Mouse (Mus musculus) adrenal gland, postnatal 10 days (tissue): Measurements from ENCODE around the gene Trim28. TPM values are rescaled to one million over a fixed set of nuclear protein-coding genes. Genes with fewer than 3 reads are reported as not detected.

Experiments
- DNase-seq: peaks from one replicate; pipeline ENCODE4 v3.0.0; 2021; ENCODE audit warnings: mixed read lengths
- long read RNA-seq, 2 experiments: library from polyadenylated mRNA; stranded (forward); transcript quantifications; one replicate each; pipeline ENCODE4 v2.0.0; 2021
- total RNA-seq, 2 experiments: library from RNA; stranded (reverse); gene quantifications; 2 replicates each; pipeline ENCODE4 v1.2.3; 2021

Trim28 gene
- total RNA-seq, result 100 to 1,000 TPM; 218 to 247 TPM
- long read RNA-seq, experiment 1, transcript Trim28-201 (17 exons, 3,245 nt), result major isoform, 185 of 232 reads
- long read RNA-seq, experiment 1, partial matches to known transcripts, result 33 of 232 reads
- long read RNA-seq, experiment 1, other reads (novel, unspliced or antisense), result 14 of 232 reads
- long read RNA-seq, experiment 2, transcript Trim28-201 (17 exons, 3,245 nt), result major isoform, 114 of 135 reads
- long read RNA-seq, experiment 2, partial matches to known transcripts, result 13 of 135 reads
- long read RNA-seq, experiment 2, other reads (novel, unspliced or antisense), result 6 of 135 reads

DNA sequence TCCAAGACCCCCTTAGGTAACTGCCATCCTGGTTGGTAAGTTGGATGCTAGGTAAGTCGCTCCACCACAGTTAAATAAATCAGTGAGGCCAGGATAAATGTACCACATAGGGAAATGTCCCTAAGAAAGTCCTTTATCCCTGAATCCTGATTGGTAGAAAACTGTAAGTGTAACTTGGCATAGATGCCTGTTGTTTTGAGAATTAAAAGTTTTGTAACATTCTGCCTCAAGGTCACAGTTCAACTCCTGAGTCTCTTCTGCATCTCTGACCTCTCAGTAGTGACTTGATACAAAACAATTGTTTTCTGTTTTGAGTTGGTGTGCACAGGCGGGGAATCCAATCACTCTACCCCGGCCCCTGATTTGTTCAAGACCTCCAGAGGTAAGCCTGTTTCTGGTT is at the start of gene Trim28:
Gene Trim28 (plus strand): TSS at position 264 of the 400 bp plus-strand sequence.
- DNase-seq, result no peak

GRCm38 (mm10) chr7:12949872-12950229 is 49.1 kb upstream of the Trim28 start:
- no peak for DNase-seq

DNA sequence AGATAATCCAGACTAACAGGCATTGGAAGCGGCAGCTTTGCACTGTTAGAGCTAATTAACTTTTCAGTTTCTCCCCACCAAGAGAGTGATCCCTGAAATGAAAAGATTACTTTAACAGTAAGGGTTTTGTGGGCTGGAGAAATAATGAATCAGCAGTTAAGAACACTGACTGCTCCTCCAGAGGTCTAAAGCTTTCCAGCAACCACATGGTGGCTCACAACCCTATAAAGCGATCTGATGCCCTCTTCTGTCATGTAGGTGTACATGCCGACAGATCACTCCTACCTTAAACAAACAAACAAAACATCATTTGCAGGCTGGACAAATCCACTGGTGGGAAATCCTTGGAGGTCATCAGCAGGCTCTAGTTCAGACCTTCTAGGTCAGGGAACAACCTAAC is 44.0 kb upstream of the Trim28 start:
- DNase-seq, result no peak

GRCm38 (mm10) chr7:12957511-12957910 is 41.4 kb upstream of the Trim28 start:
- no peak for DNase-seq

DNA sequence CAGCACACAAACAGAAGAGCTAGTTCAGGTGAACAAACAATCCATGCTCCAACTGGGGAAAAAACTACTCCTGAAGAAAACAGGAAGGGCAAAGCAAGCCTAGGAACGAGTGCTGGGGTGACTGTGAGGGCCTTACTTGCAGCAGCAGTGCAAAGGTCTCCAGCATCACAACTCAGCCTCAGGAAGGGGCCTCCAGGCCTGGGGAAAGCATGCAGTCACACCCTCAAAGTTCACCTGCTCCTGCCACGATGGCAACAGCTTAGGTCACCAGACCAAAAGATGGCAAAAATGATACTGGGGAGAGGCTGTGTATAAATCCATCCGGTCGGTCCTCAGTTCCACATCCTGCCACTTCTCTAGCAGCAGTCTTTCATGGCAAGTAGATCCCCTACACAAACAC is 40.0 kb upstream of the Trim28 start:
- no peak for DNase-seq

DNA sequence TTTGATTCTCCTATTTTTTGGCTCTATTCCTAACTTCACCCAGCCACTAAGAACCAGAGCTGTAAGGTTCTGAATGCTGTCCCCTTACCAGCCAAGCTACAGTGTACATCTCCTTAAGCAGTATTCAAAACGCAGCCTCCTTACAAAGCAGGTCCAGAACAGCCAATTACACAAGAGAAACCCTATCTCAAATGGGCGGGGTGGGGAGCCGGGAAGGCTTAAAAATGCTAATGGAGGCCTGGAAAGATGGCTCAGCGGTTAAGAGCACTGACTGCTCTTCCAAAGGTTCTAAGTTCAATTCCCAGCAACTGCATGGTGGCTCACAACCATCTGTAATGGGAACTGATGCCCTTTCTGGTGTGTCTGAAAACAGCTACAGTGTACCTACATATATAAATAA is 39.2 kb upstream of the Trim28 start:
- no peak for DNase-seq

GRCm38 (mm10) chr7:12961511-12962141 is 37.3 kb upstream of the Trim28 start:
- DNase-seq, result peak; percentile 58

DNA sequence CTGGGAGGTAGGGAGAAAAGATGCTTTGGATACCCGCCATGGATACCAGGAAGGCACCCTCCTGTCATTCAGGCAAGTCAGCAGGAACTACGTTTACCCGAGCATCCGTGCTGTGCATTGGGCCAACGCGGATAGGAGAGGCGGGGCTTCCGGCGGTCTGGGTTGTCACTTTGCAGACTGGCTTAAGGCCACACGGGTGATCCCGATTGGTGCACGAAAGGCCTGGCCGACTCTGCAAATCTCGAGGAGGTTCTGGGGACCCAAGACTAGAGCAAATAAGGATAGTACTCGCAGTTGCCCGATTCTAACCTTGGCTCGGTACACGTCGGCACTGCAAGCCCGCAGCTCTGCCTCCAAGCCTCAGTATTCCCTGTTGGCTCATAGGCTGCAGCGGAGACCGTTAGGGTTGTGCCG is 33.2 kb upstream of the Trim28 start, which contains the start of gene Zfp324:
Gene Zfp324 (plus strand): TSS at position 161 of the 414 bp plus-strand sequence.
- peak; percentile 94 for DNase-seq

GRCm38 (mm10) chr7:12966104-12966845 is 32.6 kb upstream of the Trim28 start:
- DNase-seq, result peak; percentile 79

DNA sequence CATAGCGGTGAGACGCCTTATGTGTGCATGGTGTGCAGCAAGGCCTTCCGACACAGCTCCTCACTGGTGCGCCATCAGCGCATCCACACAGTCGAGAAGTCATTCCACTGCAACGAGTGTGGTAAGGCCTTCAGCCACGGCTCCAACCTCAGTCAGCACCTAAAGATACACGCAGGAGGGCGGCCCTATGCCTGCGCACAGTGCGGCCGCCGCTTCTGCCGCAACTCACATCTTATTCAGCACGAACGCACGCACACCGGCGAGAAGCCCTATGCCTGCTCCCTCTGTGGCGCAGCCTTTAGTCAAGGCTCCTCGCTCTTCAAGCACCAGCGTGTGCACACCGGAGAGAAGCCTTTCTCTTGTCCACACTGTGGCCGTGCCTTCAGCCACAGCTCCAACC is 28.0 kb upstream of the Trim28 start:
- DNase-seq, result no peak

DNA sequence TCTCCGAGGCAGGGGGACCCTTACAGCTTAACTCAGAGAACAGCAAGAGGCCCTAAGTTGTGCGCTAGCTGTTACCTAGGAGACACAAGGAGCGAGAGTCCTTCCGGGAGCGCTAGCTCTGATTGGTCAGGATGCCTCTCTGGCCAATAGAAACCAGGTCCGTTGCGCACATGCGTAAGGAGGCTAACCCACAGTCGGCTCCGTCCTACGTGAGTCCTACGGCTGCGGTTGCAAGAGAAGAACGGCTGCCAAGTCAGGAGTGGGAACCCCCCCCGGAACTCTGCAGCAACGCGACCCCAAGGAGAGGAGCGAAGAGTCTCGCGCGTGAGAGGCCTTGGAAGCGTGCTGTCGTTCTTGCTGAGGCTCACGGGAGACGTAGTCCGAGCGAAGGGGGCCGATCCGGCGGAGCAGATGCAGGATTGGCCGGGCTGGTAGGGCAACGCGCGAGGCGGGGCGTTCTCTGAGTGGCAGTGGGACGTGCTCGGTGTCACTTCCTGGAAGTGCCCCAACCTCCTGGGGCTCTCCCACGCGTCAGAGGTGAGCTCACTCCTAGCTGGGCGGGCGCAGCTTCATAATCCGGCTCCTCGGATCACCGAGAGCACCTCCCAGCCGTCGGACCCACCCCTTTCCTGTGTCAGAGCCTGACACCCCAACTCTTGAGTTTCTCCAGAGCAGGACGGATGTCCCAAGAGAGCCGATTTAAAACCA is 21.1 kb upstream of the Trim28 start, which contains the start of gene Zfp446:
Gene Zfp446 (plus strand): TSS at position 167 of the 708 bp plus-strand sequence.
- DNase-seq, result peak; percentile 98

DNA sequence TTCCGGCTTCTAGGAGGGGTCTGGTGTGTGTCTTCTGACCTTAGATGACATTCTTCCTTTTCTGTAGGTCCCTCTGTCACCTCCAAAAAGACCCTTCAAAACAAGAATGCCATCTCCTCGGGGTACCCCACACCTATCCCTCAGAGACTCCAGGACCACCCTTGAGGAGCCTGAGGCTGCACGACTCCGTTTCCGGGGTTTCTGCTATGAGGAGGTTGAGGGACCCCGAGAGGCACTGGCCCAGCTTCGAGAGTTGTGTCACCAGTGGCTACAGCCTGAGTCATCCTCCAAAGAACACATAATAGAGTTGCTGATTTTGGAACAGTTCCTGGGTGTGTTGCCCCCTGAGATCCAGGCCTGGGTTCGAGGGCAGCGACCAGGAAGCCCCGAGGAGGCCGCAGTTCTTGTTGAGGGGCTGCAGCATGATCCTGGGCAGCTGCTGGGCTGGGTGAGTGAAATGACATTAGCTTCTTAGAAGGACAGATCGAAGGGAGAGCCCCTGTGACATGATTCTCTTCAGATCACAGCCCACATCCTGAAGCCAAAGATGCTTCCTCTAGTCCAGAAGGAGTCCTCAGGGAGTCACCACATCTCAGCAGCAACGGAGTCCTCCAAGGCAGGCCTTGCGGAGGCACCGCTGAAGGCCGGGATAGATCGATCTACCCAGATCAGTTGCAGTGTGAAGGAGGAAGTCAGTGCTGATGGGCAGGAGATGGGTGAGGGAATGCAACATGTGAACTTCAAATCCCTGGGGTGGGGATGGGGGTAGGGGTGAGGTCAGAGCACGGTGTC is 19.8 kb upstream of the Trim28 start:
- DNase-seq, result no peak

DNA sequence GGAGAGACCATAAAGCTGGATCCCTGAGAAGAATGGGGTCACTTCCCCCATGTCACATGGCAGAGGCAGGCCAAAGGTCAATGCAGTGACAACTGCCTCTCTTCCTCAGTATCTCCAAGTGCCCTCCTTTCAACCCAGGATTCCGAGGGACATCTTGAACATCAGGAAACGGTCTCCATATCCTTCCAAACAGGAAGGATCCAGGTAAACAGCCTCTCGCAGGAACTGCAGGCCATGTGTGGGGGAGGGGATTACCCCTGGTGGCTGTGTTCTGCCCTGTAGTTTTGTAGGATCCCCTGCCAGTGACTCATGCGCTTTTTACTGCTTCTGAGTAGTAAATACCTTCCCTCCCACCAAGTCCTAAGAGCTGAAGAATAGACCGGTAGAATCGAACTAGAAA is 19.1 kb upstream of the Trim28 start:
- no peak for DNase-seq

DNA sequence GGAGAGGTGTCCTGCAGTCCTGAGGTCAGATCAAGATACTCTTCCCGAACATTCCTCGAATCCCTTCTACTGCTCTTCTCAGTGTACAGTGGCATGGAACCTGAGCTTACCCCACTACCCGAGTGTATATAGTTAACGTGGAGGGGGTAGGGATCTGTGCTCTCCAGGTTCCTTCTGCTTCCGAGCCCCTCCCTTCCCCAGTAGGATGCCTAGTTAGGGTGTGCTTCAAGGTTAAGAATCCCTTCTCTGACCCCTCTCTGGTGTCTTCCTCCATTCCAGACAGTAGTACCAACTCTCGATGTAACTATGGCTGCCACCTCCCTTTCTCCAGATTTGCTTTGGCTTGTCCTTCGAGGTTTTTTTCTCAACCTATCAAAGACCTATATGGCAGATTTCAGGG is 18.6 kb upstream of the Trim28 start:
- no peak for DNase-seq

DNA sequence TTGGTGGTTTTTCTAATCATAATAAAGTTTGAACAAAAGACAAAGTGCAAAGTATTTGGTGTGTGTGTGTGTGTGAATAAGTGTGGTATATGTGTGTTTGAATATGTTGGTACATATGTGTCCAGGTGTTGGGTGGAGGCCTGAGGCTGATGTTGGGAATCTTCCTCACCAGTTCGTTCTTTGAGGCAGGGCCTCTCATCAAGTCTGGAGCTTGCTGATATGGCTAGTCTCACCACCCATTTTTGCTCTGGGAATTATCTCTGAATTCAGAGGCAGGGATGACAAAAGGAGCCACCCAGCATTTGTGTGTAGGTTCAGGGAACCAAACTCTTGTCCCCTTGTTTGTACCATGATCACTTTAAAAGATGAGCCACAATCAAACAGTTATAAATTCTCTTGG is 13.2 kb upstream of the Trim28 start:
- DNase-seq, result no peak

- no peak for DNase-seq
These were observed 12.0 kb upstream of the Trim28 start for GRCm38 (mm10) chr7:12986906-12987305.

DNA sequence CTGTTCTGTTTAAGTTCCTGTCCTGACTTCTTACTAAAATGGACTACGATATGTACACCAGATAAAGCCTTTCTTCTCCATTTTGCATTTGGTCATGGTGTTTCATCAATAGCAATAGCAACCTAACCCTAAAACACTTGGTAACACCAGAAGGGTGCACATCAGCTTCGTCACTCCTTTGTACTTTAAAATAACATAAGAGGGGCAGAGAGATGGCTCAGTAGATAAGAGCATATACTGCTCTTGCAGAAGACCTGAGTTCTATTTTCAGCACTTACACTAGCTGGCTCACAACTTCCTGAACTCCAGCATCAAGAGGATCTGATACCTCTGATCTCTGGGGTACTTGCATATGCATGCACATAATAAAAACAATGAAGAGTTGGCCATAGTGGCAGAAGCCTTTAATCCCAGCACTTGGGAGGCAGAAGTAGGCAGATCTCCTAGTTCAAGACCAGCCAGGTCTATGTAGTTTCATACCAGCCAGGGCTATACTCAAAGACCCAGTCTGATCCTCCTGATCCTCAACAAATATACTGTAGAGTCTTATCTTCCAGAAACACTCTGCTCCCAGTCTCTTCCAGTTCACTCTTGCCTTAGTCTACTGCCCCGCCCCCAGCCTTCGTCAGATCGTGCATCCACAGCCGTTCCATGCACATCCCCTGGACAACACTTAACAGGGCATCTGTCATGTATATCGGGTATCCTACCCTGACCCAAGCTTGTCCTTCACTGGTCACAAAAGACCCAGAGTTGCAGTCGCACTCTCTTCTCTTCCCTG is 11.3 kb upstream of the Trim28 start:
- DNase-seq, result no peak

DNA sequence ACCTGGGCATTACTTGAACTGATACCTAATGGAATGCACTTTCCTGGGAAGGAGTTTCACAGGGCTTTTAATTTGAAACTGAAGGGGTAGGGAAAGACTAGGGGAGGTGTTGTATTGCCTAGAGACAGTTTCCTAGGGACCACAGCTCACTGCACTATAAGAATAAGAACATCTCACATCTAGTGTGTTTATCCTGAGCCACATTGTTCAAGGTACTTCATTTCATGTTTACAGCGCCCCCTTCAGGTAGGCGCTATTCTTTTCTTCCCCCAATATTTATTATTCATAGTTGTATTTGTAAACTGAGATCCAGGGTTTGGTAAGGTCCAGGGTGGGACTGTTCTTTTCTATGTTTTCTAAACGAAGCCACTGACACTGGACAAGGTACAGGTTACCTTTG is 6.7 kb upstream of the Trim28 start:
- peak; percentile 58 for DNase-seq

DNA sequence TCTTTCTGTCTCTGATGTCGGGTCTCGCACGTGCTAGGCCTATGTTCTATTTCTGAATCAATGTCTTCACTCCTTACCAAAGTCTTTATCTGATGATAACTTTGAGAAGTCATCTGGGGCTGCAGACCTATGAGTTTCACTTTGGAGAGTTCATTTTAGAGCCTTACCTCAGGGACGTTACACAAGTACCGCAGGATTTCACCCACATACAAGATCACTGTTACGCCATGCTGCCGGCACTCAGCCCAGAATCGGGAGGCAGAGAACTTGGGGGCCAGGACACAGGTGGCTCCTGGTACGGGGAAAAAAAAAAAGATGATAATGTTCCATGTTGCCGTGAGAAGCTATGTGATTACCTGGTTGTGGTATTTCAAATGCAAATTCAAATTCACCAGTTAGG is 5.8 kb upstream of the Trim28 start:
- DNase-seq, result no peak

GRCm38 (mm10) chr7:12995862-12996261 is 3.1 kb upstream of the Trim28 start:
- no peak for DNase-seq

- DNase-seq, result no peak
These were observed 1.7 kb upstream of the Trim28 start for GRCm38 (mm10) chr7:12997230-12997629.
